Mouse (Mus musculus): Measurements from ENCODE around the gene Cyp4a12a.
"Not testable (repeated sequence)": the region's sequence is repeated elsewhere in the genome, so short reads cannot be mapped to it uniquely, and the experiment has no call there.

Cyp4a12a gene

DNA sequence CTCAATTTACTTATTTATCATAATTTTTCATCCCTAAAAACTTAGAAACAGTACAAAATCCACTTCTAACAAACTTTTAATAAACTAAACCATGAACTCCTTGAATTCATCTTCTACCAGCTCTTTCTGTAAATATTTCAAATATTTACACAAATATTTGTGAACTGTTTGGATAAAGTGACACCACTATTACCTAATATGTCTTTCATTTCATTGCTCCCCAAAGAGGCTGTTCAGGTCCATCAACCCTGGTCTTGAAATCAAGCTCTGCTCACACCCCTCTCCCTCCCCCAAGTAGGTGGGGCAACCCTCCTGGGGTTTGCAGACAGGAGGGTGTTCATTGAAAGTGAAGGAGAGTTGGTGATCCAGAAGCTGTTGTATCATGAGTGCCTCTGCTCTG lies at the start of gene Cyp4a12a:
Gene Cyp4a12a (plus strand): TSS at position 301 of the 400 bp plus-strand sequence.
- DNase-seq (ENCODE audit: low spot score): not testable (repeated sequence)

DNA sequence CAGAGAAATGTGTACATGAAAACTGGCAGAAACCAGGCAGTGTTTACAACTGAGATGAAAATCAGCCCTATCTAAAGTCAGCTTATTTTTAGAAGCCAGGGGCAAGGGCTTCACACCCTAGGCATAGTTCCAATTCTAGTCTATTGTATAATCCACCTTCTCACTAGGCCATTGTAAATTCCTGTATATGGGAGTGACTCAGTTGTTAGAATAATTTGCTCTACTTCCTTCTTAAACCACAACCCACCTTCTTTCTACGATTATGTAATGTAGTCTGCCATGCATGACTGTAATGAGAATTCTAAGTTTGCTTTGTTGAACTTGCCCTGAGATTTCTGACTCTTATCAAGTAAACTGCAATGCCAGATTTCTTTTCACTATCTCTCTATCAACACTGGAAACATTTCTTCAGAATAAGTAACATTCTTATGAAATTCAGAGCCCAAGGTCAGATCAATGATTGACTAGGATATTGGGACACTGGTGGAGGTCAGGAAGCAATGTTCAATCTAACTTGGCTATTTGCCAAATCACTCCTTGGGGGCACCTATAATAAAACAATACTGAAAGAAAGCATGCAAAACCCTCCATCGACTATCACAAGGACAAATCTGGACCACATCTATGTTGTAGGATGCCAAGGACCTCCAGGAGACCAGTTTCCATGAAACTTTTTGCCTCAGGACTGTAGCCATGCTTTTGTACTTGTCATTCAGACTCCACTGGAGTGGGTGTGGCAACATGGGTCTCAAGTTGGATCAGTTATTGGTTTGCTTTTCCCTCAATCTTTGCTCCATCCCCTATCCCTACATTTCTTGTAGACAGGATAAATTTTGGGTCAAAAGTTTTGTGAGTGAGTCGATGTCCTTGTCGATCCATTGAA lies 33.9 kb upstream of the Cyp4a12a start:
- not testable (repeated sequence) for DNase-seq (ENCODE audit: low spot score)

DNA sequence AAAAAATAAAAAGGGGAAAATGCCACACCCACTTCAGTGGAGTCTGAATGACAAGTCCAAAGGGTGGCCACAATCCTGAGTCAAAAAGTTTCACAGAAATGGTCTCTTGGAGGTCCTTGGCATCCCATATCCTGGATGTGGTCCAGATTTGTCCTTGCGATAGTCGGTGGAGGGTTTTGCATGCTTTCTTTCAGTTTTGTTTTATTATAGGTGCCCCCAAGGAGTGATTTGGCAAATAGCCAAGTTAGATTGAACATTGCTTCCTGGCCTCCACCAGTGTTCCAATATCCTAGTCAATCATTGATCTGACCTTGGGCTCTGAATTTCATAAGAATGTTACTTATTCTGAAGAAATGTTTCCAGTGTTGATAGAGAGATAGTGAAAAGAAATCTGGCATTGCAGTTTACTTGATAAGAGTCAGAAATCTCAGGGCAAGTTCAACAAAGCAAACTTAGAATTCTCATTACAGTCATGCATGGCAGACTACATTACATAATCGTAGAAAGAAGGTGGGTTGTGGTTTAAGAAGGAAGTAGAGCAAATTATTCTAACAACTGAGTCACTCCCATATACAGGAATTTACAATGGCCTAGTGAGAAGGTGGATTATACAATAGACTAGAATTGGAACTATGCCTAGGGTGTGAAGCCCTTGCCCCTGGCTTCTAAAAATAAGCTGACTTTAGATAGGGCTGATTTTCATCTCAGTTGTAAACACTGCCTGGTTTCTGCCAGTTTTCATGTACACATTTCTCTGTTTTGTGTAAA lies 20.4 kb upstream of the Cyp4a12a start:
- not testable (repeated sequence) for DNase-seq (ENCODE audit: low spot score)

- no peak for DNase-seq (ENCODE audit: low spot score)
These were observed 18.5 kb upstream of the Cyp4a12a start for GRCm38 (mm10) chr4:115280342-115280741.

DNA sequence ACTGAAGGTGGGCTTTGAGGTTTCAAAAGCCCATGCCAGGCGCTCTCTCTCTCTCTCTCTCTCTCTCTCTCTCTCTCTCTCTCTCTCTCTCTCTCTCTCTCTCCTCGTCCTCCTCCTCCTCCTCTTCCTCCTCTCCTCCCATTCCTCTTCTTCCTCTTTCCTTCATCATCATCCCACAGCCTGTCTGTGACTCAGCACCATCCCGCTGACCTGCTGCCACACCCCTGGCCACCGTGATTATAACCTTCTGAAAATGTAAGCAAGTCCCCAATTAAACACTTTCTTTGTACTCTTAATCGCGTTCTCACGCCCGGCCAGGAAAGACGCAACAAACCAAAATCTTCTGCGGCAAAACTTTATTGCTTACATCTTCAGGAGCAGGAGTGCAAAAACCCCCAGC lies 18.1 kb upstream of the Cyp4a12a start:
- not testable (repeated sequence) for DNase-seq (ENCODE audit: low spot score)

- DNase-seq (ENCODE audit: low spot score): not testable (repeated sequence)
These were observed 17.5 kb upstream of the Cyp4a12a start for GRCm38 (mm10) chr4:115281231-115281767.

DNA sequence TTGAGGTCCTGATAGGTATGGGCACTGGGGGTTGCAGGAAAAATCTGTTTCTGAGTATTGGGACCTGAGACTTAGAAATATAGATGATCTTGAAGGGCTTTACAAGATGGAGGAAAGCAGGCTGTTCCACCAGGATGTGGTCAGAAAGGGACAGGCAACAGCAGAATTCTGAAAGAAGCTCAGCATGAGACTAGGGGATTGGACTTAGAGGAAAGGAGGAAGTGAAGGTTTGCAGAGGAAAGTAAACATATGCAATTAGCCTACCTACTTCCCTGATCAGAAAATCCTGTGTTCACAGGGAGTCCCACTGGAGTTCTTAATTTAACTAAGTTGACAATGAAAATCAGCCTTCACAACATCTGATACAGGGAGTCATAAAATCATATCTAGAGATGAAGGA lies 26.9 kb downstream of the Cyp4a12a start:
- not testable (repeated sequence) for DNase-seq (ENCODE audit: low spot score)

DNA sequence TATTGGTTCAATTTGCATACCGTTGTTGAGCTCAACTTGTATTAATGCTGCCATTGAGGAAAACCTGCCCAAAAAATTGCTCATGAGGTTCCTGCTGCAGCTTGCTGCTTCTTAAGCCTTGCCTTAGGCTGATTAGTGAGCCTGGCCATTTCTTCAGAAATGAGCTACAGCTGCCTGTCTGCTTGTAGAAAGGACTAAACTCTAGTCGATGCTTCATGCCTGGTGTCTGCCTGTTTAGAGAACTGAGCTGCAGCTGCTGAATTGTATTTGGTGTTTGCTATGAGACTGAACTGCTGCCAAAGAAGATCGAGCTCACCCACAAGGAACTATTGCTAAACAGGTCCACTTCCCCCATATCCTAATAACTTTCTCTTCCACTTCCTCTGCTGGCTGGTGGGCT lies 66.8 kb downstream of the Cyp4a12a start:
- not testable (repeated sequence) for DNase-seq (ENCODE audit: low spot score)

- not testable (repeated sequence) for DNase-seq (ENCODE audit: low spot score)
These were observed 69.2 kb downstream of the Cyp4a12a start for GRCm38 (mm10) chr4:115368067-115368466.

All from testis, postnatal 10 days (tissue).